Mouse (Mus musculus) bone marrow, adult 2 months (tissue): ENCODE results near the gene Acta1. TPM values are rescaled to one million over a fixed set of nuclear protein-coding genes. Genes with fewer than 3 reads are reported as not detected.

Experiments used
- H3K27ac ChIP-seq: fragments of 200-500 bp; 2 replicates; pipeline ENCODE4 v1.5.1; 2012; ENCODE audit warnings: low read depth, mild to moderate bottlenecking, control low read depth, inconsistent platforms, low read length; ENCODE audit not compliant: control insufficient read depth, poor library complexity, insufficient read depth
- H3K4me1 ChIP-seq: fragments of 200-500 bp; 2 replicates; pipeline ENCODE4 v1.6.1; 2011; ENCODE audit warnings: low read length; ENCODE audit not compliant: control insufficient read depth, insufficient read depth
- H3K4me3 ChIP-seq: fragments of 200-500 bp; replicated peaks from 2 replicates; pipeline ENCODE3; 2011; ENCODE audit warnings: mild to moderate bottlenecking, low read depth, low read length, control low read depth; ENCODE audit not compliant: control insufficient read depth
- CTCF ChIP-seq: fragments of 200-500 bp; IDR thresholded peaks from 2 replicates; pipeline ENCODE4 v1.5.1; 2011; ENCODE audit warnings: low read length, control low read depth; ENCODE audit not compliant: control insufficient read depth, insufficient read depth
- POLR2A ChIP-seq: fragments of 200-500 bp; IDR thresholded peaks from 2 replicates; pipeline ENCODE4 v1.6.1; 2011; ENCODE audit warnings: low read depth, mild to moderate bottlenecking, control low read depth, low read length, borderline replicate concordance; ENCODE audit not compliant: control insufficient read depth
- WGBS: fragments of 180-500 bp; shearing (Covaris S2); methylation state at CpG from one replicate; pipeline ENCODE4 v1.1.7; 2018; 5-methylcytosine and 5-hydroxymethylcytosine counted together
- polyA plus RNA-seq: library from polyadenylated mRNA; stranded (reverse); fragments of >200 nt; gene quantifications from 2 replicates; pipeline ENCODE4 v1.2.4, GENCODE M21; 2011; ENCODE audit warnings: low replicate concordance; ENCODE audit not compliant: missing spikeins, insufficient read depth, insufficient read length

Acta1 gene
- polyA plus RNA-seq, 1 experiment: 54.8 TPM

DNA sequence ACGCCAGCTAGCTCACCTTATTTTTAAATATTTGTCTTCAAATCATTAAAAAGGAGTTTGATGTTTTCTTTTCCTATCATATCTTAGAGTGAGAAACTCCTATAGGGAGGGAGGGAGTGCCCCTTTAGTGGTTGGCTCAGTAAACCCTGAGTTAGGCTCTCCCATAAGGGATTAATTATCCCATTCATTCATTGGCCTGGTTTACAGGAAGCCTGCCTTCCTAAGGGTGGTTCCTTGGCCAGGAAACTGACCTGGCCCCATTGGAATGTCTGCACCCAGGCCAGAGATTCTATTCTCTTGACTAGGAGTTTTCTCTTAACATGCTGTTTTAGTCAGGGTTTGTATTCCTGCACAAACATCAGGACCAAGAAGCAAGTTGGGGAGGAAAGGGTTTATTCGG is 6.6 kb downstream of the Acta1 start:
- TF ChIP-seq POLR2A: no peak
- TF ChIP-seq CTCF: no peak
- Histone ChIP-seq H3K4me3 (no peak overlapping the region), H3K27ac (no peak overlapping the region), H3K4me1 (no peaks in the 10 kb centered on the region)
- WGBS: 73% methylated on average over 2 of the region's 2 CpGs

DNA sequence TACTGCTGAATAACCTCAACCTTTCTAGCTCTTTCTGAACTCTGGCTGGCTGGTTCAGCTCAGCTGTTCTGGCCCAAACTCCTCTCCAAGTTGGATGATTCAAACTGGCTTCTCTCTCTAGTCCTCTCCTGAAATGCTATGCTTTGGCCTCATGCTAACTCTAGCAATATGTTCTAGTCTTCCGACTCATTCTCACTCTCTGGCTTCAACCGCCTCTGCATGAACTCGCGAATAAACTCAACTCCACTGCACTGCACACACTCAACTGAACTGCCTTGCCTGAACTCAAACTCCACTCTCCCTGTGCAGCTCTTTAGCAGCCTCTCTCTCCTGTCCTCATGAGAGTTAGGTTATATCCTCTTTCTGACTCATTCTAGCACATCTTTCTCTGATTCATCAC is 7.4 kb downstream of the Acta1 start:
- Histone ChIP-seq H3K4me1 (no peaks in the 10 kb centered on the region), H3K4me3 (no peak overlapping the region), H3K27ac (no peak overlapping the region)
- TF ChIP-seq CTCF (no peak), POLR2A (no peak)
- WGBS: 81% methylated on average over 4 of the region's 4 CpGs

DNA sequence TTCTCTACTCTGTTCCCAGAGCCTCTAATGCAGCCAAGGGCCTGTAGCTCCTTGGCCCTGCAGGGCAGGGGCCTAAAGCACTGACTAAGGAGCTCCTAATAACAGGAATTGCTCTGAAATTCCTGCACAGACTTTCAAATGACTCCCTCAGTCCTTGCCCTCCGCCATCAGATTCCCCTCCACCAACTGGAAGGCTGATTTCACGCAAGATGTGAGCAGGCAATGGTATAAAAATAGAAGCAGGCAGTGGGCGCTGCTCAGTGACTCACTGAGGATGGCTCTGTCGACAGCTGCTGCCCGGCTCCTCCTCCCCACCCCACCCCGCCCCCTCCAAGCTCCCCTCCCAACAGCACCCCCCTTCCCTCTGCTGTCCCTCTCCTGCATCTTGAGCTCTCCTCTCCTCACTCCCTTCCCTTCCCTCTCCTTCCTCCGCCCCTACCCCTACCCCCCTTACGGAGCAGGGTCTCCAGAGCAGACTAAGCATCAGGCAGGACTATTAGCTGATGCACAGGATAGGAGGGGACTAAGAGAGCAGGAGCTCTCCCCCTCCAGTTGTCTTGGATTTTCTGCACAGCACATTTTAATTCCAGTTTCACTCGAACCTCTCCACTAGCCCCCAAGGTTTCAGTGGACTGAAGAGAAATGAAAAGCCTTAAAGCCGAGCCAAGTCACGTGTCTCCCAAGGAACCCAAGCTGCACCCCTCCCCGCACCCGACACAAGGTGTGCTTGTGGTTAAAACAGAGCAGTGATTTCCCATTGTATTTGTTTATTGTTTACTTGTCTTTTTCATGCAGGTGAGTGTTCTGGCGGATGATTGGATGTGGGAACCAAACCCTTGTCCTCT is 9.6 kb downstream of the Acta1 start:
- H3K4me3 ChIP-seq: no peak overlapping the region
- no peaks in the 10 kb centered on the region for H3K4me1 ChIP-seq
- no peak overlapping the region for H3K27ac ChIP-seq
- 5% methylated on average over 14 of the region's 14 CpGs for WGBS
- TF ChIP-seq POLR2A (no peak), CTCF (no peak)

DNA sequence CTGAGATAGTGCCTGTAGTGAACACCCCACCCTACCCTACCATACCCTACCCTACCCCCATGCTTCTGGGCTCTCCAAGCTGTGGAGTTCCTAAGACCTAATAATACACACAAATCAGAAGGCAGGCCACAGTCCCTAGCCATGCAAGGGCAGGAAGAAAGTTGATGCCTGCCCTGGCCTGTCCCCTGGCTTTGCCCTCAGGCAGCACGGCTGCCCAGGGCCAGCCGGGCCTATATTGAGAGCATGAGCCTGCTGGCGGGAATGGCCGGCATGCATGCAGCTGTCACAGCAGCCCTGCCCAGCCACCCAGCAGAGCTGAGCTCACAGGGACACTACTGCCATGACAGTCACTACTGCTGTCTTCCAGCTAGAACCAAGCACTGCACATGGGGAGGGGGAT is 11.5 kb downstream of the Acta1 start:
- no peak for TF ChIP-seq POLR2A
- WGBS: 90% methylated on average over 4 of the region's 4 CpGs

DNA sequence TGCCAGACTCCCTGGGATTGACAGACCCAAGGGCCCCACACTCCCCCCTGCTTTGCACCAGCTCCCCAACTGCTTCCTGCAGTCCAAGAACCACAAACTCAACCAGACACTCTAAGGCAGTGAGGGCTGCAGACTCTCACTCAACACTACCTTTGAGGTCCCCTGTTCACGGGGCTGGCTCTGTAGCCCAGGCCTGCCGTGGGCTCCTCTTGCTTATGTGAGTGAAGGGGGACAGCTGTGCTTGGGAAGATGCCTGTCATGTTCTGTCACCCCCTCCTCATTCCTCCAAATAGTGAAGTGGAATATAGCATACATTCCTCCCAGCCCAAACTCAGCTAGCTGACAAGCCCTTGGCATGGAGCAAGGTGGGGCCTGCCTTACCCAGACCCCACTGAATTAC is 12.1 kb downstream of the Acta1 start:
- Histone ChIP-seq H3K4me3 (no peak overlapping the region), H3K4me1 (no peaks in the 10 kb centered on the region), H3K27ac (no peak overlapping the region)
- WGBS: 21% methylated on average over 2 of the region's 2 CpGs
- no peak for TF ChIP-seq POLR2A
- TF ChIP-seq CTCF: no peak

More for the DNA sequence above, 11.5 kb downstream of the Acta1 start:
- no peak overlapping the region for H3K4me3 ChIP-seq
- H3K4me1 ChIP-seq: no peaks in the 10 kb centered on the region
- no peak overlapping the region for H3K27ac ChIP-seq

DNA sequence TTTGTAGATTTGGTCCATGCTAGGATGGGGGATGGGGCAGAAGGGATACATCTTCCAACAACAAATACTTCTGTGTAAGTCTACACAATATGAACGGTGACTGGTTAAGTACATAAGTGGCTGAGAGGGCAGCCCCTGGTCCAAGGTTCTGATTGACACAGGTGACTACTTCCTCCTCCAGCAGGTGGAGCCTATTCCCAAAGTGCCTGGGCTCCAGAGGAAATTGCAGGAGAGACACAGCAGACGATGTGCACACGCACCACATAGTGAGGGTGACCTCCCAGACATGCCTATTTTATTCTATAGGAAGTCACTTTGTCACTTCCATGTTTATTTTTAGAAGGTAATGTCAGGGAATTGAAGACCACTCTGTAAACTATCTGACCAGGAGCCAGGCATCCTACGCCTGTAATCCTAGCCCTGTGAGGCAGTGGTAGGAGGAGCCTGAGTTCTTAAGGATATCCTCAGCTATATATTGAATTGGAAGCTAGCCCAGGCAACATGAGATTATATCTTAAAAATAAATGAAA is 13.7 kb downstream of the Acta1 start:
- TF ChIP-seq CTCF (no peak), POLR2A (no peak)
- WGBS: 67% methylated on average over 4 of the region's 4 CpGs
- H3K4me1 ChIP-seq: no peaks in the 10 kb centered on the region
- H3K27ac ChIP-seq: no peak overlapping the region
- H3K4me3 ChIP-seq: no peak overlapping the region

DNA sequence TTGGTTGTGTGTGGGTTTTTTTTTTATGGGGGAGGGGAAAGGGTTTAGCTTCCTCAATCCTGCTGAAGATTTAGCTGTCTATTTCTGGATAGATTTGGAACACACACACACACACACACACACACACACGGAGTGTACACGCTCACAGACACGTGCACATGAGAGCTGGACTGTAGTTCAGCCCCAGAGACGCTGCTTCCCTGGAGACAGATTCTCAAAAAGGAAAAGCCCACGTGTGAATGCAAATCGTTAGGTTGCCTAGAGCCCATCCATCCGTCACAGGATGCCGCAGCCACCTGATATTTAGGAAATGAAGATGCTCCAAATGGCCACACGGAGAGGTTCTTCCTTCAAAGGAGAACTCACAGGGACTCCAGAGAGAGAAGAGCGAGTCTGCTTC is 14.3 kb downstream of the Acta1 start:
- WGBS: 47% methylated on average over 10 of the region's 10 CpGs
- no peaks in the 10 kb centered on the region for H3K4me1 ChIP-seq
- H3K27ac ChIP-seq: no peak overlapping the region
- H3K4me3 ChIP-seq: no peak overlapping the region
- no peak for TF ChIP-seq CTCF
- TF ChIP-seq POLR2A: no peak

DNA sequence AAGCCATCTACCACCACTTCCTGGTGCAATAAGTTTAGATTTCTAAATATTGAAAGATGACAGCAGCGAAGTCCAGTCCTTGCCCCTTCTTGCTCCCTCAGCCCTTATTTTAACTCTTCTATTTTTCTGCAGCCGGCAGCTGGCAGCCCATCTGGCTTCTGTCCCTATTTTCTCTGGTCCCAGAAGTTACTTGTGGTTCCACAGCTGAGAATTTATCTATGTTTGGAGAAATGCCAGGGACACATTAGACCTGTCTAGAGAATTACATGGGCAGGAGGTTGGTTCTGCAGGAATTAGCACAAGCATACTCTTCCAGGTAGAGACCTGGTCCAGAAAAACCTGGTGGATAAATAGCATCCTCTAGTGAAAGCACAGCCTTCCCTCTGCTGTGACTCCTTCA is 16.7 kb downstream of the Acta1 start:
- no peak overlapping the region for H3K27ac ChIP-seq
- no peaks in the 10 kb centered on the region for H3K4me1 ChIP-seq
- 61% methylated on average over 2 of the region's 2 CpGs for WGBS
- no peak overlapping the region for H3K4me3 ChIP-seq
- TF ChIP-seq CTCF (no peak), POLR2A (no peak)

DNA sequence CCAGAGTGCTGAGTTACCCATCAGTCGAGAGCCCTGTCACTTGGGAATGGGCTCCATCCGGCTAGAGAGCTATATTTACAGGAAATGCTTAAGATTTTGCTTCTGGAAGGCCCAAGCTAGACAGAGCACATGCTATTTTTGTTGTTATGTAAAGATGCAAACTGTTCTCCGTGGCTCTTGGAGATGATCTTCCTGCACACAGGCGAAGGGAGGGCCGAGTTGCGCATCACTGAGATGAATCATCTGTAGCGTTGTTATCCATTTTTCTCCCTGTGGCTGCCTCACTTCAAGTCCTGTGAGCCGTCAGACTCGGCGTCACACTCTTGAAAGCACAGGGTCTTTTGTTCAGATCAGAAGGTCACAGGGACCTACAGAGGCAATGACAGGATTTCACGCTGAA is 20.2 kb downstream of the Acta1 start:
- Histone ChIP-seq H3K4me3 (no peak overlapping the region), H3K27ac (no peak overlapping the region), H3K4me1 (no peaks in the 10 kb centered on the region)
- WGBS: 77% methylated on average over 11 of the region's 11 CpGs
- TF ChIP-seq POLR2A: no peak
- no peak for TF ChIP-seq CTCF
